Mouse (Mus musculus): ENCODE results near the gene Dnajc5. TPM values are rescaled to one million over a fixed set of nuclear protein-coding genes. Genes with fewer than 3 reads are reported as not detected.

Dnajc5 gene
- polyA plus RNA-seq (2012; rRNA removed) (72.5 and 91.8 TPM in 2 replicates), polyA plus RNA-seq (2014; fragmentation: Nextera tagmentation; extraction: Ambion mirVana) (75.7 and 85.5 TPM in 2 replicates)

GRCm38 (mm10) chr2:181520118-181520935 lies at the start of gene Dnajc5:
TSS of gene Dnajc5 (plus strand) at chr2:181520485.
- H3K9ac ChIP-seq (ENCODE audit: low read depth, low read length, severe bottlenecking): peak within 1 kb of the TSS; percentile 94
- no peaks in the 10 kb centered on the region for H3K9me3 ChIP-seq (ENCODE audit: control insufficient read depth, low read length)
- H3K27me3 ChIP-seq (ENCODE audit: control insufficient read depth, insufficient read depth, low read length): no peaks in the 10 kb centered on the region
- DNase-seq (ENCODE audit: low spot score) (peak; percentile 99), ATAC-seq (ENCODE audit: low FRiP score, low read depth) (peak; percentile 95)
- H3K4me3 ChIP-seq (replicated peaks; ENCODE audit: low read length): peak within 1 kb of the TSS; percentile 94
- under 1% methylated on average over 67 of the region's 74 CpGs for WGBS
- H3K4me2 ChIP-seq (replicated peaks; ENCODE audit: low read depth, low read length, severe bottlenecking): peak within 1 kb of the TSS; percentile 56
- H3K4me1 ChIP-seq (ENCODE audit: control insufficient read depth, insufficient read depth, low read length): peaks cover 14% of the 10 kb centered on the region
- peak; percentile 71; the same call in 1 of the 2 replicates for TF ChIP-seq POLR2A (IDR thresholded peaks at IDR 0.05; ENCODE audit: borderline replicate concordance, extremely low read depth, insufficient read depth, insufficient read length)
- H3K27ac ChIP-seq (replicated peaks; ENCODE audit: low read depth, low read length): peak within 1 kb of the TSS; percentile 95
- peaks cover 25% of the 10 kb centered on the region for H3K36me3 ChIP-seq (ENCODE audit: control insufficient read depth, insufficient read depth, low read length)

GRCm38 (mm10) chr2:181471246-181471645 lies 49.0 kb upstream of the Dnajc5 start:
- DNase-seq (ENCODE audit: low spot score): no peak
- TF ChIP-seq POLR2A (IDR thresholded peaks at IDR 0.05; ENCODE audit: borderline replicate concordance, extremely low read depth, insufficient read depth, insufficient read length): no peak
- no peak overlapping the region for H3K4me2 ChIP-seq (replicated peaks; ENCODE audit: low read depth, low read length, severe bottlenecking)
- 46% methylated on average over 5 of the region's 5 CpGs for WGBS
- no peaks in the 10 kb centered on the region for H3K27me3 ChIP-seq (ENCODE audit: control insufficient read depth, insufficient read depth, low read length)
- H3K4me1 ChIP-seq (ENCODE audit: control insufficient read depth, insufficient read depth, low read length): no peaks in the 10 kb centered on the region
- H3K36me3 ChIP-seq (ENCODE audit: control insufficient read depth, insufficient read depth, low read length): no peaks in the 10 kb centered on the region
- H3K4me3 ChIP-seq (replicated peaks; ENCODE audit: low read length): no peak overlapping the region
- H3K27ac ChIP-seq (replicated peaks; ENCODE audit: low read depth, low read length): no peak overlapping the region
- ATAC-seq (ENCODE audit: low FRiP score, low read depth): no peak
- H3K9me3 ChIP-seq (ENCODE audit: control insufficient read depth, low read length): no peaks in the 10 kb centered on the region
- no peak overlapping the region for H3K9ac ChIP-seq (ENCODE audit: low read depth, low read length, severe bottlenecking)

- WGBS: 71% methylated on average over 1 of the region's 1 CpGs
- Histone ChIP-seq H3K27me3 (ENCODE audit: control insufficient read depth, insufficient read depth, low read length) (no peaks in the 10 kb centered on the region), H3K4me3 (replicated peaks; ENCODE audit: low read length) (no peak overlapping the region), H3K9me3 (ENCODE audit: control insufficient read depth, low read length) (no peaks in the 10 kb centered on the region), H3K9ac (ENCODE audit: low read depth, low read length, severe bottlenecking) (no peak overlapping the region), H3K36me3 (ENCODE audit: control insufficient read depth, insufficient read depth, low read length) (no peaks in the 10 kb centered on the region), H3K4me1 (ENCODE audit: control insufficient read depth, insufficient read depth, low read length) (no peaks in the 10 kb centered on the region), H3K4me2 (replicated peaks; ENCODE audit: low read depth, low read length, severe bottlenecking) (no peak overlapping the region), H3K27ac (replicated peaks; ENCODE audit: low read depth, low read length) (no peak overlapping the region)
- DNase-seq (ENCODE audit: low spot score) (no peak), ATAC-seq (ENCODE audit: low FRiP score, low read depth) (no peak)
- no peak for TF ChIP-seq POLR2A (IDR thresholded peaks at IDR 0.05; ENCODE audit: borderline replicate concordance, extremely low read depth, insufficient read depth, insufficient read length)
Measured at GRCm38 (mm10) chr2:181472256-181472827, 47.9 kb upstream of the Dnajc5 start.

GRCm38 (mm10) chr2:181483120-181483519 lies 37.2 kb upstream of the Dnajc5 start:
- no peak overlapping the region for H3K4me2 ChIP-seq (replicated peaks; ENCODE audit: low read depth, low read length, severe bottlenecking)
- H3K36me3 ChIP-seq (ENCODE audit: control insufficient read depth, insufficient read depth, low read length): no peaks in the 10 kb centered on the region
- H3K4me3 ChIP-seq (replicated peaks; ENCODE audit: low read length): no peak overlapping the region
- H3K4me1 ChIP-seq (ENCODE audit: control insufficient read depth, insufficient read depth, low read length): peaks cover 7% of the 10 kb centered on the region; the same call in 1 of the 2 replicates
- H3K9ac ChIP-seq (ENCODE audit: low read depth, low read length, severe bottlenecking): no peak overlapping the region
- no peaks in the 10 kb centered on the region for H3K27me3 ChIP-seq (ENCODE audit: control insufficient read depth, insufficient read depth, low read length)
- no peak overlapping the region for H3K27ac ChIP-seq (replicated peaks; ENCODE audit: low read depth, low read length)
- 49% methylated on average over 2 of the region's 2 CpGs for WGBS
- H3K9me3 ChIP-seq (ENCODE audit: control insufficient read depth, low read length): no peaks in the 10 kb centered on the region
- no peak for ATAC-seq (ENCODE audit: low FRiP score, low read depth)
- TF ChIP-seq POLR2A (IDR thresholded peaks at IDR 0.05; ENCODE audit: borderline replicate concordance, extremely low read depth, insufficient read depth, insufficient read length): no peak
- DNase-seq (ENCODE audit: low spot score): no peak

GRCm38 (mm10) chr2:181483562-181484318 lies 36.5 kb upstream of the Dnajc5 start:
- H3K27ac ChIP-seq (replicated peaks; ENCODE audit: low read depth, low read length): no peak overlapping the region
- WGBS: 24% methylated on average over 7 of the region's 7 CpGs

More at GRCm38 (mm10) chr2:181483562-181484318, 36.5 kb upstream of the Dnajc5 start:
- DNase-seq (ENCODE audit: low spot score): no peak
- H3K4me3 ChIP-seq (replicated peaks; ENCODE audit: low read length): no peak overlapping the region
- no peak overlapping the region for H3K9ac ChIP-seq (ENCODE audit: low read depth, low read length, severe bottlenecking)
- TF ChIP-seq POLR2A (IDR thresholded peaks at IDR 0.05; ENCODE audit: borderline replicate concordance, extremely low read depth, insufficient read depth, insufficient read length): no peak
- no peaks in the 10 kb centered on the region for H3K36me3 ChIP-seq (ENCODE audit: control insufficient read depth, insufficient read depth, low read length)
- H3K9me3 ChIP-seq (ENCODE audit: control insufficient read depth, low read length): no peaks in the 10 kb centered on the region
- no peak for ATAC-seq (ENCODE audit: low FRiP score, low read depth)
- no peak overlapping the region for H3K4me2 ChIP-seq (replicated peaks; ENCODE audit: low read depth, low read length, severe bottlenecking)
- H3K27me3 ChIP-seq (ENCODE audit: control insufficient read depth, insufficient read depth, low read length): no peaks in the 10 kb centered on the region
- H3K4me1 ChIP-seq (ENCODE audit: control insufficient read depth, insufficient read depth, low read length): peaks cover 7% of the 10 kb centered on the region; the same call in 1 of the 2 replicates
